Mouse (Mus musculus) stomach, embryonic 14.5 days (tissue): Measurements from ENCODE around the gene Rbm25. TPM values are rescaled to one million over a fixed set of nuclear protein-coding genes. Genes with fewer than 3 reads are reported as not detected.
"Not testable (repeated sequence)": the region's sequence is repeated elsewhere in the genome, so short reads cannot be mapped to it uniquely, and the experiment has no call there.

Experiments
- ATAC-seq: fragments of 200-750 bp; cut with Nextera tagmentation; 2 replicates; pipeline ENCODE4 v1.8.0; 2017; ENCODE audit warnings: low read depth, moderate TSS enrichment; ENCODE audit not compliant: insufficient number of reproducible peaks, insufficient read depth, low FRiP score
- H3K27ac ChIP-seq: fragments of 300-500 bp; sonication (generic); 2 replicates; pipeline ENCODE4 v1.5.1; 2014; ENCODE audit warnings: mild to moderate bottlenecking, low read length, moderate library complexity, mixed read lengths
- H3K27me3 ChIP-seq: fragments of 300-500 bp; sonication (generic); 2 replicates; pipeline ENCODE4 v1.6.1; 2014; ENCODE audit warnings: low read length, control low read depth, mixed read lengths; ENCODE audit not compliant: control insufficient read depth, insufficient read depth
- H3K36me3 ChIP-seq: fragments of 300-500 bp; sonication (generic); 2 replicates; pipeline ENCODE4 v1.6.1; 2014; ENCODE audit warnings: mild to moderate bottlenecking, control low read depth, low read length, moderate library complexity, mixed read lengths; ENCODE audit not compliant: control insufficient read depth, insufficient read depth
- H3K4me1 ChIP-seq: fragments of 300-500 bp; sonication (generic); 2 replicates; pipeline ENCODE4 v1.6.1; 2014; ENCODE audit warnings: low read length, control low read depth, mixed read lengths; ENCODE audit not compliant: control insufficient read depth, insufficient read depth
- H3K4me2 ChIP-seq: fragments of 300-500 bp; sonication (generic); replicated peaks from 2 replicates; pipeline ENCODE4 v1.6.1; 2014; ENCODE audit warnings: low read depth, low read length, control low read depth
- H3K4me3 ChIP-seq: fragments of 300-500 bp; sonication (generic); 2 replicates; pipeline ENCODE4 v1.5.1; 2014; ENCODE audit warnings: low read depth, low read length, control low read depth
- H3K9ac ChIP-seq: fragments of 300-500 bp; sonication (generic); replicated peaks from 2 replicates; pipeline ENCODE4 v1.6.1; 2014; ENCODE audit warnings: low read depth, mild to moderate bottlenecking, control low read depth, low read length, moderate library complexity, mixed read lengths
- H3K9me3 ChIP-seq: fragments of 300-500 bp; sonication (generic); 2 replicates; pipeline ENCODE4 v1.6.1; 2016; ENCODE audit warnings: low read depth, low read length, control low read depth; ENCODE audit not compliant: control insufficient read depth
- WGBS: fragments of 180-500 bp; shearing (Covaris S2); extraction: QIAGEN DNeasy Blood & Tissue Kit; methylation state at CpG from one replicate; pipeline ENCODE4 v1.1.7; 2014; 5-methylcytosine and 5-hydroxymethylcytosine counted together
- polyA plus RNA-seq: library from polyadenylated mRNA; unstranded; fragments of >200 nt; fragmentation: Nextera tagmentation; extraction: Ambion mirVana; gene quantifications from 2 replicates; pipeline ENCODE4 v1.2.1, GENCODE M21; 2014

The Rbm25 gene
- polyA plus RNA-seq, 1 experiment from 2014 or later: 285 TPM

DNA sequence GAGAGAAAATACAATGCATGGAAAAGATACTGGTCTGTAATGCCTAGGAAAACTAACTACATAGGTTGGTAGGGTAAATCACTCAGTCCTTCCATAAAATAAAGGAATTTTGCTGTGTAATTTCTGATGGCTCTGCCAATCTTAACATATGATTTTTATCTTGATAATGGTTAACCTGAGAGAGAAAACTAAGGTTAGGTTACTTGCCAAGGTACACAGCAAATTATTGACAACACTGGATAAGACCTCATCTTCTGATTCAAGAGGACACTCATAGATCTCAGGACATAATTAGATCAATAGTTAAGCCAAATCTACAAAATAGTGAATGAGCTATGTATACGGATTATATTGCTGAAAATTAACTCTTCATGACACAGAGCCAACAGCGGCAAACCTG, 33.2 kb upstream of the Rbm25 start:
- no peaks in the 10 kb centered on the region for H3K27me3 ChIP-seq

GRCm38 (mm10) chr12:83602285-83602684, 28.8 kb upstream of the Rbm25 start:
- Histone ChIP-seq H3K4me2 (no peak overlapping the region), H3K27me3 (no peaks in the 10 kb centered on the region), H3K9me3 (no peaks in the 10 kb centered on the region), H3K4me1 (no peaks in the 10 kb centered on the region), H3K36me3 (no peaks in the 10 kb centered on the region), H3K4me3 (no peak overlapping the region), H3K9ac (no peak overlapping the region), H3K27ac (no peak overlapping the region)
- 80% methylated on average over 5 of the region's 5 CpGs for WGBS
- no peak for ATAC-seq

More for the DNA sequence above, 33.2 kb upstream of the Rbm25 start:
- H3K4me3 ChIP-seq: no peak overlapping the region
- peaks cover 15% of the 10 kb centered on the region for H3K36me3 ChIP-seq
- 80% methylated on average over 2 of the region's 2 CpGs for WGBS
- no peak overlapping the region for H3K27ac ChIP-seq
- no peaks in the 10 kb centered on the region for H3K9me3 ChIP-seq
- no peak for ATAC-seq
- no peak overlapping the region for H3K9ac ChIP-seq
- H3K4me1 ChIP-seq: no peaks in the 10 kb centered on the region
- no peak overlapping the region for H3K4me2 ChIP-seq

GRCm38 (mm10) chr12:83606411-83606810, 24.6 kb upstream of the Rbm25 start:
- not testable (repeated sequence) for H3K4me1 ChIP-seq, H3K4me2 ChIP-seq, ATAC-seq, H3K27ac ChIP-seq, H3K9ac ChIP-seq, H3K36me3 ChIP-seq, H3K27me3 ChIP-seq, H3K4me3 ChIP-seq, H3K9me3 ChIP-seq
- WGBS: 92% methylated on average over 2 of the region's 2 CpGs

DNA sequence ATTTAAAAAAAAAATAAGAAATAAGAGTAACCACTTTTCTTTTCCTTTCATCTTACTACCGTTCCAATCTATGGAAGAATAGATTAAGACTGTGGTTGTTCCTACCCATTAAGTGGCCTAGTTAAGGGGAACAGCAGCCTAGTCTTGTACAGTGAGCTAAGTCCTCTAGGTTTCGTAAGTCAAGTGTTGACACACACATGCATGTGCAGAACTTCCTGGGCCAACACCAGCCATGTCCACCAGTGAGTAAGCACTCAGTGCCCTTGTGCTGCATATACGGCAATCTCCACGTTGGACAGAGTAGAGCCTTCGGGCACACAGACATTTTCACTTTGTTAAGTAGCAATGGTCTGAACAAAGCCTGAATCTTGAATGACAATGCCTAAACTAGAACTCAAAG, 13.8 kb upstream of the Rbm25 start:
- no peak overlapping the region for H3K9ac ChIP-seq
- no peaks in the 10 kb centered on the region for H3K4me1 ChIP-seq
- no peak overlapping the region for H3K27ac ChIP-seq
- H3K27me3 ChIP-seq: no peaks in the 10 kb centered on the region
- no peak overlapping the region for H3K4me3 ChIP-seq
- H3K4me2 ChIP-seq: no peak overlapping the region
- H3K36me3 ChIP-seq: no peaks in the 10 kb centered on the region
- ATAC-seq: no peak
- no peaks in the 10 kb centered on the region for H3K9me3 ChIP-seq
- WGBS: 94% methylated on average over 5 of the region's 5 CpGs

DNA sequence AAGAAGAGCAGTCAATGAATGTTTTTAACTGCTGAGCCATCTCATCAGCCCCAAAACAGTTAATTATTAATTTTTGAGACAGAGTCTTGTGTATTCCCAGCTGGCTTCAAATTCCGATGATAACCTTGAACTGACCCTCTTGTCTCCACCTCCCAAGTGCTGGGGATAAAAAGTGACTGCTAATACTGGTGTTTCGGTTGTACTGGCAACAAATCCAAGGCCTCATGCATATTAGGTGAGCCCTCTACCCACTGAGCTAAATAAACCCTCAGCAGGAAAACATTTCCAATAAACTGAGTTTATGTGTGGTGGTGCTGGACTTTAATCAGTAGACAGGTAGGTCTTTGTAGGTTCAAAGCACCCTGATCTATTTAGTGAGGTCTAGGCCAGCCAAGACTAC, 12.1 kb upstream of the Rbm25 start:
- H3K27me3 ChIP-seq: no peaks in the 10 kb centered on the region

DNA sequence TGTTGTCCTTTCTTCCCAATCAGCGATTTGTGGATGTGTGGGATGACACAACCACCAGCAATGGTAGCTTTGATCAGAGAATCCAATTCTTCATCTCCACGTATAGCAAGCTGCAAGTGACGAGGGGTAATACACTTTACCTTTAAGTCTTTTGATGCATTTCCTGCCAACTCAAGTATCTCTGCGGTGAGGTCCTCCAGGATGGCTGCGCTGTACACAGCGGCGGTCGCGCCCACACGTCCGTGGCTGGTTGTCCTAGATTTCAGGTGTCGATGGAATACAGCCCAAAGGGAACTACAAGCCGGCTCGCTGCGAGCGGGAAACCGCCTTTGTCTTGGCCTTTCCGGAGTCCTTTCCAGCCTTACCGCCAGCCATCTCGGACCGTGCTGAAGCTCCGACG, 10.3 kb upstream of the Rbm25 start:
- not testable (repeated sequence) for H3K4me2 ChIP-seq, H3K36me3 ChIP-seq, H3K9ac ChIP-seq, ATAC-seq, H3K4me3 ChIP-seq, H3K27ac ChIP-seq, H3K4me1 ChIP-seq, H3K9me3 ChIP-seq, H3K27me3 ChIP-seq
- 60% methylated on average over 23 of the region's 23 CpGs for WGBS

More for the DNA sequence above, 12.1 kb upstream of the Rbm25 start:
- Histone ChIP-seq H3K9ac (no peak overlapping the region), H3K4me3 (no peak overlapping the region), H3K9me3 (no peaks in the 10 kb centered on the region), H3K4me2 (no peak overlapping the region), H3K36me3 (no peaks in the 10 kb centered on the region), H3K27ac (no peak overlapping the region), H3K4me1 (no peaks in the 10 kb centered on the region)
- ATAC-seq: no peak
- 60% methylated on average over 2 of the region's 2 CpGs for WGBS

GRCm38 (mm10) chr12:83622031-83622755, 8.8 kb upstream of the Rbm25 start:
- no peaks in the 10 kb centered on the region for H3K27me3 ChIP-seq
- no peak overlapping the region for H3K4me2 ChIP-seq
- 84% methylated on average over 6 of the region's 6 CpGs for WGBS
- H3K27ac ChIP-seq: no peak overlapping the region
- H3K4me3 ChIP-seq: no peak overlapping the region
- ATAC-seq: no peak
- H3K9ac ChIP-seq: no peak overlapping the region
- no peaks in the 10 kb centered on the region for H3K9me3 ChIP-seq
- H3K4me1 ChIP-seq: no peaks in the 10 kb centered on the region
- no peaks in the 10 kb centered on the region for H3K36me3 ChIP-seq

DNA sequence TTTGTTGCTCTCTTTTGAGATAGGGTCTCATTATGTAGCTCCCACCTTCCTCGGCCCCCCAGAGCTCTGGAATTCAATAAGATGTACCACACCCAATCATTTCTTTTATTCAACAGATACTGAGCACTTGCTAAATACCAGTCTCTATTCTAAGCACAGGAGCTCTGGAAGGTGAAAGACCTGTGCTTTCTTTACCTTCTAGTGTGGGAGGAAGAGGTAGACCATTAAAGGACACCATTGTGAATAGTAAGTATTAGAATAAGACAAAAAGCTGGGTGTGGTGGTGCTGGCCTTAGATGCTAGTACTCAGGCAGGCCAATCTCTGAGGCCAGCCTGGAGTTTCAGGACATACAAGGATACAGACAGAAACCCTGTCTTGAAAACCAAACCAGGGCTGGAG, 6.7 kb upstream of the Rbm25 start:
- no peak overlapping the region for H3K9ac ChIP-seq
- no peak overlapping the region for H3K4me3 ChIP-seq
- no peak overlapping the region for H3K4me2 ChIP-seq
- ATAC-seq: no peak
- WGBS: 86% methylated on average over 1 of the region's 1 CpGs
- no peak overlapping the region for H3K27ac ChIP-seq
- H3K36me3 ChIP-seq: no peaks in the 10 kb centered on the region
- H3K27me3 ChIP-seq: no peaks in the 10 kb centered on the region
- H3K4me1 ChIP-seq: no peaks in the 10 kb centered on the region
- H3K9me3 ChIP-seq: no peaks in the 10 kb centered on the region
